Mouse (Mus musculus) right cerebral cortex, adult 18-20 months (tissue): ENCODE results near the gene Adgrv1.
"Not testable (repeated sequence)": the region's sequence is repeated elsewhere in the genome, so short reads cannot be mapped to it uniquely, and the experiment has no call there.

Source experiments
- DNase-seq: peaks from one replicate; pipeline ENCODE4 v3.0.0; 2022; ENCODE audit warnings: mixed read lengths

Adgrv1 gene

DNA sequence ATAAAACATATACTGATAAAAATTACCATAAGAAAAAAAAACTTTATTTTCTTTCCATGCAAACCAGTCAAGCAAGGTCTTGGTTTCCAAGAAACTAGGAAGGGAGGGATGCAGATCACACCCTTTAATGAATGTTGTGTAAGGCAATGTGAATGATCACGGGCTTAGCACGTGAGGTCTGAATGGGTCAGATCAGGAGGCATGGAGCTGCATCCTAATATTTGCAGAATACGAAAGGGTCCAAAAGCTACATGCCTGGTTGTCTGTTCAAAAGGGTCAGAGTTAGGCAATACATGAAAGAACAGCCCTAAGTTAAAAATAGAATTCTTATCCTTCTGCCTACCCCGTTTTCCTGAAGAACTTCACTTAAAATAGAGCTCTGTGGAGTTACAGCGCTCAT is 303.2 kb downstream of the Adgrv1 start:
- no peak for DNase-seq

DNA sequence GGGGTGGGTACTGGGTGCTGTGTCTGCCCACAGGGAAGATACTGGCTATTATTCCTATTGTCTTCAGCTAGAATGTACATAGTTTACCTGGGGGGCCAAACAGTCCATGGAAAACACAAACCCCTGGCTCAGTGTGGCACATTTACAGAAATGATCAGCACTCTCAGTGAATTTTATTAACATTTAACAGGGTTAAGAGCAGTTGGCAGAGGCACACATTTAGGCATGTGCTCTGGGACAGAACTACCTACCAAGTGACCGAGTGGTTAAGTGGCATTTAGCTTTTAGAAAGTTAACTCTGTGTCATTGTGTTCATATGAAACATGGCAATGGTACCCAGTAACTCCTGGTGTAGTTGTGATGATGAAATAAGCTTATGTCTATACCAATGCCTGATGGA is 304.8 kb downstream of the Adgrv1 start:
- no peak for DNase-seq

DNA sequence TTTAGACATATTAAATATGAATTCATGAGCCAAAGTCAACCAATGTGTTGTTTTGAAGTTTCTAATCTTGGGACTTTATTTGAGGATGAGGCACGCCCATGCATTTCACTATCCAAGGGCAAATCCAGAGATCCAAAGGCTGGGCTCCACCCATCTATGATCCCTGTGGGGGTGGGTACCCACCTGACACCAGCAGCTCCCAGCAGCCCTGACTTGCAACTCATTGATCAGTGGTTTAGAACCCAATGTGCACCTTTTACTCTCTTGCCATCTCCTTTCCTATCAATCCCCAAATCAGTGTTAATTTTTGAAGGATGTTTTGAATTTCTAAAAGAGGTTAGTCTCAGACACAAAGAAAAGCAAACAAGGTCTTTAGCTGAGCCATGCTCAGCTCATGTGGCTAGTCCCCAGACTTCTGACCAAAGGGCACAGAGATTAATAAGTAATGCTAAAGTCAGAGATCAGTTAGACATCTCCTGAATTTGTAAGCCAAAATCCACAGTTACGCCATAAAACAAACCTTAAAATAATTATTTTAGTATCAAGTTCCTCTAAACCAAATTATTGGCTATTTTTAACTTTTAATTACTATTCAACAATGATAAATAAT is 307.2 kb downstream of the Adgrv1 start:
- no peak for DNase-seq

DNA sequence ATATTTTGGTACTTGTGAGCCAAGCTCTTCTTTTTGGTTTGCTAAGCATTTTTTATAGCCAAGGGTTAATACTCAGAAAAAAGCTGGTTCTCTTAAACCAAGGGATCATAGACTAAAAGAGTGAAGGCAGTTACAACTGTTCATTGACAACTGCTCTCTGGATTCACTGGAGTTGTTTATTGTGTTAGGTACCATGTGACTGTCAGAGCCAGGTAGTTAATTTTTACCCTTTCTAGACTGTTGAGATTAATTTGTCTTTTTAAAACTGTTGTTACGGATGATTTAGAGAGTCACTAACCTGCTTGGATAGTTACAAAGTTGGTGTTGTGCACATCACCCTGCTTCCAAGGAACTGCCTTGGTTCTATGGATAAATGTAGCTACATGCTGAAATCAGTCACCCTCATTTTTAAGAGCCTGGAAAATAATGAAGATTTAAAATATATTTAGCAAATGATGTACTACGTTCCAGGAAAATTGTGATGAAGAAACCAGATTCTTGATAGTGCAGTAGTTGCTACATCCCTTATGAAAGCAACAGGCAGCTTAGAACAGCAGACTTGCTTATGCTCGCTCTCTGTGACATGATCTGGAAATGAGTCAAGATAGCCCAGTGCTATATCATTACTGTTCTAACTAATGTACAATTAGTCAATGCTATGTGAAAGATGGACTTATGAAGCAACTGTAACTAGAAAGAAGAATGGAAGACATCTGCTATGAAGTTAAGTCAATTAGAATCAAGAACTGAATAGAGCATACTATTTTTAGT is 309.2 kb downstream of the Adgrv1 start:
- no peak for DNase-seq

DNA sequence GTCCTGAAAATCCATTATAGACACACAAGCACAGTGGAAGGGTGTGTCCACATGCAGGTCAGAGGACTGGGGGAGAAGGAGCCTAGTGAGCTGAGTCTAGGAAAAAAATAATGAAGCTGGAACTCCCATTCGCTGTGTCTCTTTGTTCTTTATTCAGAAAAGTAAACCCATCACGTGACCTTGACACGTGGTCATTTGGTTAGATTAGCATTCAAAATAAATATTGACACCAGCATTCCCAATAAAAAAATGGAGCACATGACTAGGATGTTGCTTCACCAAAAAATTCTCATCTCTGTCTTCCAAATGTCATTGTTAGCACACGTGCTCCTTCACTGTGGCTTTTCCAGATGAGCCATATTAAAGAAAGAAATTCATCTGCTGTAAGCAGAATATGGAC is 316.4 kb downstream of the Adgrv1 start:
- no peak for DNase-seq

DNA sequence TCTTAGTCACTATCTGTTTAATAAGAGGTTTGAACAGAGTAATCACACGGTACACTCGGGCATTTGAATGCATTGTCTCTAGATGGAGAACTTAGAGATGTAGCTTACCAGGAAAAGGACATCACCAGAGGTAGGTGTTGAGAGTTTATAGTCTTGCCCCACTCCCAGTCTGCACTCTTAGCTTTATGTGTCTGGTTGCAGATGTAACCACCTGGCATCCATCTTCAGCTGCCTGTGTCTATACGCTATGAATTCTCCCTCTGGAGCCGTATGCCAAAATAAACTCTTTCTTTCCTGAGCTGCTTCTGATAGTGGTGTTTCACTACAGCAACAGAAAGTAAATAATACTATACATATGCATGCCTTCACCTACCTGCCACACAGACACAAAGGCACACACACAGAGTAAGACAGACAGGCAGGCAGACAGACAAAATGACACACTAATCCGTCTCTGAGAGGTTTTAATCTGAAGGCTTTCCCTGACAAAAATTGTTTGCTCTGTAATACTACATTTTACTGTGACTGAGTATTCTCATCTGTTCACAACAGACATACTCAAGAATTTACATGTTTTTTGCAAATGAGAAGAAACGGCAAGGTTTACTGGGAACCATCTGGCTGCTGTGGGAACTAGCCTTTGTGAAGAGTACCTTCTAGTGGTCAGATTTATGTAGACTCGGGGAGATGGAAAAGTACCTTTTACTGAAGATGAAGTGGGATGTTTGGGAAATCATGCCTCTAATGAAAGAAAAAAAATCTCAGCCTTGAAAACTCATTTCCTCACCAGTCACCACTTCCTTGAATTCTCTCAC is 318.4 kb downstream of the Adgrv1 start:
- DNase-seq: peak; percentile 20

DNA sequence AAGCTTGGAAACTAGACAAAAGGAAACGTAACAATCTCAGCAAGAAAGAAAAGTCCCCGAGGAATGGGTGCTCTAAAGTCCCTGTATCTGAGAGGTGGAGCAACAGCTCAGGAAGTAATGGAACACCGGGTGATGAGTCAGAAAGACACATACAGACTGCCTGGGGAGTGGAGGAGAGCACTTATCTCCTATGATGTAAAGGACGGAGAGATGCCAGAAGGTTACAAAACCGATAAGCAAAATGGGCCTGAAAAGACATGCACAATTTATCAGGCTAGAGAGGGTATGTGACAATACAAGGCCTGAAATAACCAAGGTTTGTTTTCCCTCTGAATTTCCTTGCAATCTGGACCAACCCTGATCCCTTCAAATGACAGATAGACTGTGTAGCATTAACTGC is 320.8 kb downstream of the Adgrv1 start:
- DNase-seq: no peak

DNA sequence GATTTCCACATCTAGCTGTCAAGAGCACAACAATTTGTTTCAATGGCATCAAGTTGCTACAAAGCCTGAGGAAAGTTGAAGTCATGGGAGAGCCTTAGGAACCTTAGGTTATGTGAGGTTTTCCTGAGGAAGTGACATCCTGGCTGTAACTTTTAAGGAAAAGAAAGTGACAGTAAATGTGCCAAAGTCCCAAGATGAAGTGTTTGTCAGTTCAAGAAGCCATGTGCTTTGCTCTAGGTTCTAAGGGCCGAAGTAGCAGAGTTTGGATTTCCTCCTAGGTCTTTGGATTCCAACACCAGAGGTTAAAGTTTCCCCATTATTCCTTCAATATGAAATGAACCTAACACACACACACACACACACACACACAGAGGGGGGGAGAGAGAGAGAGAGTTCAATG is 332.1 kb downstream of the Adgrv1 start:
- no peak for DNase-seq

DNA sequence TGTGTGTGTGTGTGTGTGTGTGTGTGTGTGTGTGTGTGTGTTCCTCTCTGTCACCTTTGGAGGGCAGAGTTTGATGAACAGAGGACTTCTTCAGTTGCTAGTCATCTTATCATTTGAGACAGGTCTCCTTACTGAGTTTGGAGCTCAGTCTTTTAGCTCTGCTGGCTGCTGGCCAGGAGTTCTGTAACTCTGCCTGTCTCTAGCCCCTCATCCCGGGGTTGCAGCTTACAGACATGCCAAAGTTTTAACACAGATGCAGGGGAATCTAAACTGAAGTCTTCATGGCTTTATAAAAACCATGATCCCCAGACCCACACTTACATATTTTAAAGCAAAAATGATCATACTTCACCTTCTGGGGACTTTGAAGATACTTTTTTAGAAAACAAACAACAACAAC is 338.8 kb downstream of the Adgrv1 start:
- DNase-seq: no peak

DNA sequence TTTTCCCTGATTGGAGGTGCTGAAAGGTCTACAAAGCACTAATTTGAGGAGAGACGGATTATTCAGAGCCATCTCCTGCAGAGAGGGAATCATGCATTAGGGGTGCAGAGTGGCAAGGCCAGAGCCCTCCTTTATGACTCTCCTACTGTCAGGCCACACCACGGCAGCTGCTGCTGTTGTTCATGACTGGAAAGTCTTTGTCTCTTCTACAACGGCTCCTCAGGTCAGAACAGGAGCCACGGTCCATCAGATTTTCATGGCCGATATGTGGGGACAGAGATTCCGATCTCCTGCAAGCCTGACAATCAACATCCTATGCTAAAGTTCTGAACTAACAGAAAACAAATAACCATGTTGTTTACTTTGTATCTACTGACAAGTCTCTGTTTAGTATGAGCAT is 350.8 kb downstream of the Adgrv1 start:
- no peak for DNase-seq

DNA sequence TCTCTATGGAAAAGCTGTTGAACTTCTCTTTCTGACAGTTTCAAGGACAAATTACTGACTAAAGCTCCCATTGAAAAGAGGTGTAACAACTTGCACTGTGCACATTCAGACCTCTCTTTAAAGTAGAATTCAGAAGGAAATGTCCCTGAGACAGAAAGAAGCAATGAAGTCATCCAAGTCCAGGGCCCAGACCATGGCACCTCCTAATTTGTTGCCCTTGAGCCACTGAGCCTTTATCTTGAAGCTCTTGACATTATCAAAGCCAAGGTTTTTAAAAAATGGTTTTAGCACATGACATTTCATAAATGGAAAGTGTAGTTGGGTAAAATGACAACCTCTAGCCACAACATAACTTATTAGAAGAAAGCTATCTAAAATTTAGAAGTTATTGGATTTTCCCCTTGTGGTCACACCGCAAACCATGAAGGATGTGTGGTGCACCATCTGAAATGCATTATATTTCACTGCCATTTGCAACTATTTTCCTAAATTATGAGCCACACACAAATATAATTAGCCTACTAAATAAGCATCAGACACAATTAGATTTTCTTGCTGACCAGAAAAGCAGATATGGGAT is 352.2 kb downstream of the Adgrv1 start:
- no peak for DNase-seq

DNA sequence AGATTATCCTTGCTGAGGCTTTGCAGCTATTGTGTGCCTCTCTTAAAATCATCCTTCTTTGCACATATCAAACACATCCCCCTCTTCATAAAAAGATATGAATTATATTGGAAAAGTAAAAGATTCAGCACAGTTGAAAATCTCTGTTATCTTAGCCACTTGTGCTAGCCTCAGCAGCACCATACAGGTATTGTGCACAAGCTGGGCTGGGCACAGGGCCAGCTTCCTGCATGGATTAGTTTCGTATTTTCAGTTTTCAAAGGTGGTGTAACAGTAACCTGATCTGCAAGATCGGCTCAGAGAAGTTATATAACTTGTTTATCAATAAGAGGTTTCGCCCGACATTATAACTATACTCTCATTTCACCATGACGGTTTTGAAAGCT is 353.6 kb downstream of the Adgrv1 start:
- no peak for DNase-seq

DNA sequence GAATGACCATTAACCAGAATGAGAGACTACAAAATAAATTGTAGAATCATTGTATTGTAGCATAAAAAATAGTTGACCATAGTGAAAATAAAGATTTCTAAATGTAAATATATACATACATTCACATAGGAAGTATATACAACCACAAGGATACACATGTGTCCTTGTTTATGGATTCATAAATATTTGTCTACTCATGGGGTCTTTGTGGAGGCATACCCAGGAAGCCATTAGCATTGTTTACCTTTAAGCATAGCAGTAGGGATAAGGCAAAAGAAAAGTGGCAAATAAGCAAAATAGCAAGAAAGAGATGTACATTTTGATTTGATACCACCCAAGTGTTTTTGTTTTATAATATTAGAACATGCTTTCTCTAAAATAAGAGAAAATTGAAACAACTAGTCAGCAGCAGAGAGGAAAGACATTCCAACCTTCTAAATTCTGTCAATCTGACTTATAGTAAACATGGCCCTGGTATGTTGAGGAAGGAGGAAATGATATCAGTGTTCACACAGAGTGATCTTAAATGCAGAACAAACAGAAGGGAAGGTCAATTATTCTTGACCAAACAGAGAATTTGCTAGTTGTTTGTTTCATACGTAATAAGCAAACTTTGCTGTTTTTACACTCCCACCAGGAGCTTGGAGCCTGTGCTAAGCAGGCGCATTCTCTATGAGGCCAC is 354.1 kb downstream of the Adgrv1 start:
- DNase-seq: no peak

DNA sequence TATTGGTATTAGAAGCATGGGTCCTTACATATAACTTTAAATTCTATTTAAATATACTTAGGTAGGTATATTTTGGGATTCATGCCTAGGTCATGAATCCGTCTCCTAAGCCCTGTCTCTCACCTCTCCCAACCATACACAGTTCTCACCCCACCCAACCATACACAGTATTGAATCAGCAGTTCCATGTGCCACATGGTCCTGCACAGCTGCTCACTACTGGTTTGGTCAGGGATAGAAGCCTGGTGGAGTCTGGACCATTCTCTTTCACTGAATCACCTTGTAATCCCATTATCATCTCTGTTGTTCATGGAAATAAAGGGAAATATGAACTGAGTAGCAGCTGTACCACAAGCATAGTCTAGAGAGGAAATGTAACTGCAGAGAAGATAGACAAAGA is 359.1 kb downstream of the Adgrv1 start:
- DNase-seq: no peak

DNA sequence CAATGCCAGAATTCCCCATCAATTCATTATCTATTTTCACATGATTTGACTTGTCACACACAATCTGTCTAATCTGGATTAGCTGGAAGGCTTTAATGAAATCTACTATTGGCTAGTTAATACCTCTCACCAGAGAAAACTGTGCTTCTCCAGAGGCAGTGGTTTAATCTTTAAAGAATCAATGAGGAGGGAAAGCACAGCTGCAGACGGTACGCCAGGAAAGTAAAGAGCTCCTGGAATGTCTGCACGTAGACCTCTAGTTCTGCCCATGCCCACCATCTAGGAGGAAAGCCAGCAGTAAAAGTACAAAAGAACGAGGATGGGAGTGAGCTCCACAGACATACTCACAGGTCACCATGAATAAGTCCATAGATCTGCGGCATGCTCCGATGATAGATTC is 362.6 kb downstream of the Adgrv1 start:
- no peak for DNase-seq

DNA sequence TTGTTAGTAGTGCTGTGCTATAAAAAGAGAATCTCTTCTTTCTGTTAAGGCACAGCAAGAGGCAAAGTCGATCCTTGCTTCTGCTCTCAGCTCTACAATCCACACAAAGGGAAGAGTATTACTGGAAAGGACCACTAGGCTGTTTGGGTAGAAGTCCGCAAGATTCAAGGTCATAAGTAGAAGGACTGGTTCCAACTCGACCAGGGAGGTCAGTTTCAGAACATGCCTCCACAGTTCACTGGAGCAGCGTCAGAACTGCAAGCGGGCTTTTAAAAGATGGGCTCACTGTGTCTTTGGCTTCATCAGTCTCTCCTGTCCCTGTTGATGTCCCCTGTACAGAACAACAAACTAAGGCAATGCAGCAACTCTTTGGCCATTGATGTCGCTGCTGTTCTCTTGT is 363.9 kb downstream of the Adgrv1 start:
- DNase-seq: no peak

DNA sequence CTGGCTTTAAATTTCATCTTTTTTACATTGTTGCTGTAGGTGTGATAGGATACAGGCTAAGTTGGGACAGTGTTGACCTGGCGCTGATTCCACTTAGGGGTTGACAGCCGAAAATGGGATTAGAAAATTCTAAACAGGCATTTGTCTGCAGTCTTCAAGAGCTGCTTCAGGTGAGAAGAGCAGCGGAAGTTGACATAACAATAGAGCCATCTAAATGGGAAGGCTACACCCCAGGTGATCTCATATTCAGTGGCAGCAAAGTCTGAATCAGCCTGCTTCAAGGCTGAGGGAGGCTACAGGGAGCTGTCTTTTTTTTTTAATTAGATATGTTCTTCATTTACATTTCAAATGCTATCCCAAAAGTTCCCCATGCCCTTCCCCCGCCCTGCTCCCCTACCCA is 365.5 kb downstream of the Adgrv1 start:
- not testable (repeated sequence) for DNase-seq

DNA sequence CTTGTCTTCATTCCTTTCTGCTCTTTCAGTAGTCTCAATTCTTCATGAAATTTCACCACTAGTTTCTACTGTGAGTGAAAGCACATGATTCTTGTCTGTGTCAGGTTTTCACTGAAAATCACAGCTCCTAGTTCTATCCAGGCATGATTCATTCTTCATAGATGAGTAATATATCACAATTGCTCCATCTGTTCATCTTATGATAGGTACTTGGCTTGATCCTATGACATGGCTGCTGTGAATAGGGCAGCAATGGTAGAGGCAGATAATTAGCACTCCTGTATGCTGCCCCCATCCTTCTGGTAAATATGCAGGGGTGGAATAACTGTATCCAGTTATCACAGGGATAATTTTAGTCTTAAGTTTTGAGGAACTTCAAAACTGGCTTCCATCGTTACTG is 368.5 kb downstream of the Adgrv1 start:
- no peak for DNase-seq

DNA sequence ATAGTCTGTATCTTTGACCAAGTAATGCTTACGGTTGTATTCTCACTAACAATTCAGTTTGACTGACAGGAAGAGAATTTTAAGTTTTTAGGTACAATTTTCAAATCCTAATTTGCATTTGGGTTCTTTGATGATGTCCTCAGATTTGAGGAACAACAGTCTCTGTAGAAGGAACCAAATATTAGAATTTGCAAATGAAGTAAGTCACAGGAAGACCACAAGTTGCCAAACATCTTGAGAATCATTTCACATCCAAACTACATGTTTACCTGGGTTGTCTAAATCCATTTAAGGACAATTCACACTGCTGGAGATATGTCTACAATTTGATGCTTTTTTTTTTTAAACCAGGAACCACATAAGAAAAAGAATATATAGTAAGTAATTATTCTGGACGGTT is 391.8 kb downstream of the Adgrv1 start:
- no peak for DNase-seq

DNA sequence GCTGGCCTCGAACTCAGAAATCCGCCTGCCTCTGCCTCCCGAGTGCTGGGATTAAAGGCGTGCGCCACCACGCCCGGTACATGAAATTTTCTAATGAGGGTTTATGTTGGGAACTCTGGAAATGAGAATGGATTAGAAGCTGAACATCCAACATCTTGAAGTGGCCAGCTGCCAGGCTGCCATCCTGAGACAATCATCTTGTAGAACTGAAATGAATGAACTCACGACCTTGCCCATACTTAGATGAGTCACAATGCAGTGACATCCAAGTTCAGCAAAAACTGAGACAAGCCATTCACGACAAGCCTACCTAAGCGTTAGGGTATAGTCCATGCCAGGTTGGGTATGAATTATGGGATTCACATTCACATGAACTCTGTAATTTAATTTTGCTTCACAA is 393.1 kb downstream of the Adgrv1 start:
- DNase-seq: no peak

DNA sequence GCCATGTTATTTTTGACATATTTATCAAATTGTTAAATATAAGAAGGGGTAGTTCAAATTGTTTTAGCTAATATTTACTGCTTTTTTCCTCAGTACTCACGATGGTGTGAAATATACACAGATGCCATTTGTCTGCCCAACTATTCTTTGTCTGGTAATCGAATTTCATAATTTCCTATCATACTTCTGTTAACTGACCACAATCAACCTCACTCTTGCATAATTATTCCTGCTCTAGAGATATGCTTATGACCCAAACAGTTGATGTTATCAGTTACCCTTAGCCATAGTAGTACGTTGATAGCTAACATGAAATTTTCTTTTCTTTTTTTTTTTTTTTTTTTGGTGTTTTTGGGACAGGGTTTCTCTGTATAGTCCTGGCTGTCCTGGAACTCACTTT is 393.5 kb downstream of the Adgrv1 start:
- no peak for DNase-seq

DNA sequence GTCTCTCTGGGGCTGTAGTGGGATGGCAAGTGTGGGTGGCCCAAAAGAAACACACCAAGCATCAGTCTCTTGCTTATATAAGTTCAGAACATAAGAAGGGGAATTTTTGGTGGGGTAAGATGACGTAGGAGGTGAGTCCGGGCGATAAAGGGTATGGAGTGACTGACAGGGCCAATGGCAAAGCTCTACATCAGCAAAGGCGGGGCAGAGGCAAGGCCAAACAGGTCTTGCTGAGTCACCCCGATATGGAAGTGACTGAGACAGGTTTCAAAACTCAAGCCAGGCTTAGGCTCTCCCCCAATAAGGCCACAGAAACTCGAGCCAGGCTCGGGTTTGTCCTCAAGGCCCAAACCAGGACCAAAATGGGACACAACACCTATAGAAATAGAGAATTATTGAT is 394.1 kb downstream of the Adgrv1 start:
- no peak for DNase-seq

DNA sequence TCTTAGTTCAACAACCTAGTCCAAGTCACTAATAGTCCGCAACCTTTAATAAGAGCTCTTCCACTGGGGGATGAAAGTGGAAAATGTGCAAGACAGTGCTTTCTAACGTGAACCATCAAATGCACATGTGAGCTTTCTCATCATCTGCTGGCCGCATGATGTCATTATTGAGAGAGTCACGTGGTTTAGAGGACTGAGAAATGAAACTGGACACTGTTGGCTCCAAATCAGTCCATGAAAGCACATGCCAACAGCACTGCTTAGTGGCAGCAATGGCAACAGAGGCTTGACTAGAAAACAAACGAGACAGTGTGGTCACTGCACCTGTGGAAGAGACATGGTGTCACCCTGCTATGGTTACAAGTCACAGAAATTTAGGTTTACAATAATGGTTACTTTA is 395.0 kb downstream of the Adgrv1 start:
- DNase-seq: no peak
